Mouse (Mus musculus) hindbrain, embryonic 15.5 days (tissue): ENCODE data around the gene Ago3. TPM values are rescaled to one million over a fixed set of nuclear protein-coding genes. Genes with fewer than 3 reads are reported as not detected.

Experiments
- ATAC-seq: fragments of 200-750 bp; cut with Nextera tagmentation; 2 replicates; pipeline ENCODE4 v1.8.0; 2017; ENCODE audit warnings: low read depth, moderate number of reproducible peaks, moderate TSS enrichment; ENCODE audit not compliant: low FRiP score
- H3K27ac ChIP-seq: fragments of 300-500 bp; sonication (generic); replicated peaks from 2 replicates; pipeline ENCODE4 v1.5.1; 2015; ENCODE audit warnings: mild to moderate bottlenecking, inconsistent platforms
- H3K27me3 ChIP-seq: fragments of 300-500 bp; sonication (generic); 2 replicates; pipeline ENCODE4 v1.6.1; 2015; ENCODE audit warnings: control low read depth, inconsistent platforms
- H3K36me3 ChIP-seq: fragments of 300-500 bp; sonication (generic); 2 replicates; pipeline ENCODE4 v1.6.1; 2015; ENCODE audit warnings: control low read depth, inconsistent platforms
- H3K4me1 ChIP-seq: fragments of 300-500 bp; sonication (generic); replicated peaks from 2 replicates; pipeline ENCODE4 v1.6.1; 2015; ENCODE audit warnings: control low read depth, inconsistent platforms
- H3K4me2 ChIP-seq: fragments of 300-500 bp; sonication (generic); 2 replicates; pipeline ENCODE4 v1.6.1; 2015; ENCODE audit warnings: moderate library complexity, mild to moderate bottlenecking, inconsistent platforms
- H3K4me3 ChIP-seq: fragments of 300-500 bp; sonication (generic); 2 replicates; pipeline ENCODE4 v1.5.1; 2015; ENCODE audit warnings: mild to moderate bottlenecking, inconsistent platforms
- H3K9ac ChIP-seq: fragments of 300-500 bp; sonication (generic); 2 replicates; pipeline ENCODE4 v1.6.1; 2015; ENCODE audit warnings: inconsistent platforms
- H3K9me3 ChIP-seq: fragments of 300-500 bp; sonication (generic); 2 replicates; pipeline ENCODE4 v1.6.1; 2016; ENCODE audit warnings: control low read depth, inconsistent platforms
- WGBS: fragments of 180-500 bp; shearing (Covaris S2); methylation state at CpG from one replicate; pipeline ENCODE4 v1.1.7; 2015; 5-methylcytosine and 5-hydroxymethylcytosine counted together
- polyA plus RNA-seq: library from polyadenylated mRNA; unstranded; fragments of >200 nt; fragmentation: Nextera tagmentation; extraction: Ambion mirVana; gene quantifications from 2 replicates; pipeline ENCODE4 v1.2.1, GENCODE M21; 2015

Ago3 gene
- polyA plus RNA-seq, 1 experiment from 2014 or later, result 15.5 TPM

GRCm38 (mm10) chr4:126287302-126287995 is 141.9 kb downstream of the Ago3 start:
- no peaks in the 10 kb centered on the region for H3K9me3 ChIP-seq
- no peak overlapping the region for H3K27ac ChIP-seq
- H3K4me1 ChIP-seq, result peaks cover 18% of the 10 kb centered on the region
- no peak overlapping the region for H3K4me3 ChIP-seq
- H3K27me3 ChIP-seq, result peaks cover 51% of the 10 kb centered on the region
- H3K9ac ChIP-seq, result no peak overlapping the region
- ATAC-seq, result no peak
- peak overlapping the region; percentile 19; the same call in 1 of the 2 replicates for H3K4me2 ChIP-seq
- 31% methylated on average over 10 of the region's 11 CpGs for WGBS
- H3K36me3 ChIP-seq, result no peaks in the 10 kb centered on the region

DNA sequence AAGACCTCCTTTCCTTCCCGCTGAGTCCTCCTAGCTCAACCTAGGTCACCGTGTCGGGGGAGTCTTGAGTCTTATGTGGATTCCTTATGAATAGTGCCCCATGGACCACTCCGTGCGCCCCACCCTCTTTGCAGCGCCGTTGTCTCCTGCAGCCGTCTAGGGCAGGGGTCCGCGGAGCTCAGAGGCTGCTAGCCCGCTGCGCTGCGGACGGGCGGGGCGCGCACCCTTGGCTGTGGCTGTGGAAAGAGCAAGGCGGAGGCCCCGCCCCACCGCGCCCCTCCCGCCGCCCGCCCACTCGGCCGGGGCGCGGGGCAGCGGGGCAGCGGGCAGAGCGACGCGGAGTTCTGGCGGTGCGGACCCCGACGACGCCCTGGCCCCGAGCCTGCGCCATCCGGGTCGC is 142.9 kb downstream of the Ago3 start, which contains the start of gene Col8a2:
TSS of gene Col8a2 (plus strand) at position 302 of the 400 bp plus-strand sequence.
- Histone ChIP-seq H3K36me3 (no peaks in the 10 kb centered on the region), H3K9ac (no peak within 1 kb of the TSS), H3K27ac (no peak within 1 kb of the TSS; the same call in 1 of the 2 replicates), H3K27me3 (peaks cover 51% of the 10 kb centered on the region), H3K4me2 (peak within 1 kb of the TSS; percentile 48), H3K4me3 (peak within 1 kb of the TSS; percentile 30), H3K9me3 (no peaks in the 10 kb centered on the region), H3K4me1 (peaks cover 18% of the 10 kb centered on the region)
- ATAC-seq, result no peak
- 2% methylated on average over 30 of the region's 42 CpGs for WGBS

- H3K27me3 ChIP-seq, result peaks cover 38% of the 10 kb centered on the region
- WGBS, result 88% methylated on average over 8 of the region's 8 CpGs
Measured at GRCm38 (mm10) chr4:126283582-126283981, 145.8 kb downstream of the Ago3 start.

DNA sequence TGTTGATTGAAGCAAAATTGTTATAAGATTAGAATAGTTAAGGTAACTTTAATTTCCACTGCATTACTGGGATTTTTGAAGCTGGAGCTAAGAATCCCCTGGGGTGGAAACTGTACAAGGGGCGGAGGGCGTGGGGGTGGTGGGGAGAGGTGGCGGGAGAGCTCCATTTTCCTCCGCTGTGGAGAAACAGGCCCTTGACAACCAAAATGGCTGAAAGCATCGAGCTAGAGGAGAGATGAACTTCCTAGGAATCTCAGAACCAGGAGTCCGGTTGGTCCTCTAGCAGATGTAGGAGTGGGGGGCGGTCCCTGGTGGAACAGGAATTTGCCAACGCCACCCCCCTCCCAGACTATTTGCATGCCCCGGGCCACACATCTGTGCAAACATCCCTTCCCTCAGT is 147.7 kb downstream of the Ago3 start:
- Histone ChIP-seq H3K9me3 (no peaks in the 10 kb centered on the region), H3K27me3 (peaks cover 20% of the 10 kb centered on the region)
- ATAC-seq, result no peak

More at GRCm38 (mm10) chr4:126283582-126283981, 145.8 kb downstream of the Ago3 start:
- Histone ChIP-seq H3K4me3 (no peak overlapping the region), H3K27ac (no peak overlapping the region), H3K4me2 (no peak overlapping the region), H3K9ac (no peak overlapping the region), H3K4me1 (peaks cover 18% of the 10 kb centered on the region), H3K36me3 (no peaks in the 10 kb centered on the region), H3K9me3 (no peaks in the 10 kb centered on the region)
- no peak for ATAC-seq

More for the DNA sequence above, 147.7 kb downstream of the Ago3 start:
- Histone ChIP-seq H3K9ac (no peak overlapping the region), H3K4me1 (peaks cover 8% of the 10 kb centered on the region), H3K4me2 (no peak overlapping the region), H3K36me3 (no peaks in the 10 kb centered on the region), H3K4me3 (no peak overlapping the region), H3K27ac (no peak overlapping the region)
- WGBS, result 72% methylated on average over 9 of the region's 9 CpGs

Other genes with a start within 250 kb of the Ago3 start
- gene Thrap3, start 226.8 kb downstream of the Ago3 start, polyA plus RNA-seq, result 130 and 141 TPM in 2 replicates
- gene Map7d1, start 173.2 kb downstream of the Ago3 start, polyA plus RNA-seq, result 82.9 and 97.5 TPM in 2 replicates
- gene Trappc3, start 167.2 kb downstream of the Ago3 start, polyA plus RNA-seq, result 172 and 180 TPM in 2 replicates
- 6.9 and 8.1 TPM in 2 replicates for gene Col8a2, start 142.8 kb downstream of the Ago3 start, polyA plus RNA-seq
- gene Adprhl2, start 107.9 kb downstream of the Ago3 start, polyA plus RNA-seq, result 78.6 and 86.1 TPM in 2 replicates
- gene Tekt2, start 103.9 kb downstream of the Ago3 start, polyA plus RNA-seq, result 10.7 and 11.4 TPM in 2 replicates
- gene Ago1, start 39.0 kb upstream of the Ago3 start, polyA plus RNA-seq, result 9.2 and 11.7 TPM in 2 replicates
- 7.6 and 8.2 TPM in 2 replicates for gene Ago4, start 103.9 kb upstream of the Ago3 start, polyA plus RNA-seq
- gene Clspn, start 127.4 kb upstream of the Ago3 start, polyA plus RNA-seq, result 8.8 and 9.5 TPM in 2 replicates
- gene 5730409E04Rik, start 180.3 kb upstream of the Ago3 start, polyA plus RNA-seq, result 16.4 and 18.9 TPM in 2 replicates
- 400 and 413 TPM in 2 replicates for gene Psmb2, start 248.1 kb upstream of the Ago3 start, polyA plus RNA-seq